Comparison of ENCODE assay signal across 8 mouse cellular contexts in genomic region chr12:24830766-24831152, GRCm38 (mm10). TPM values are rescaled to one million over a fixed set of nuclear protein-coding genes. Genes with fewer than 3 reads are reported as not detected.
DNase-seq lines count a peak whose midpoint lies in the region; ATAC-seq and TF ChIP-seq lines count a peak whose summit lies in the region.

TSS of gene Mboat2 (plus strand) at chr12:24830879.

- H3K36me3 ChIP-seq in heart, adult 2 months (ENCODE audit: control insufficient read depth, insufficient read depth, low read length): peaks cover 2% of the 10 kb centered on the region
- no peaks in the 10 kb centered on the region for H3K36me3 ChIP-seq in heart, embryonic 14.5 days (ENCODE audit: control insufficient read depth, insufficient read depth, low read length)
- H3K36me3 ChIP-seq in kidney, postnatal 0 days (ENCODE audit: insufficient read depth, low read length): no peaks in the 10 kb centered on the region
- H3K36me3 ChIP-seq in liver, embryonic 13.5 days: no peaks in the 10 kb centered on the region
- H3K36me3 ChIP-seq in myocyte (ENCODE audit: control insufficient read depth, insufficient read depth): no peaks in the 10 kb centered on the region

- TF ChIP-seq EP300 in heart, adult 2 months (IDR thresholded peaks at IDR 0.05; ENCODE audit: insufficient read depth, low read depth, low read length): no peak

- peaks cover 3% of the 10 kb centered on the region; the same call in 1 of the 2 replicates for H3K4me1 ChIP-seq in heart, adult 2 months (ENCODE audit: control insufficient read depth, insufficient read depth, low read length)
- peaks cover 6% of the 10 kb centered on the region for H3K4me1 ChIP-seq in cortical plate, adult 2 months (ENCODE audit: control insufficient read depth, insufficient read depth, low read length)
- H3K4me1 ChIP-seq in heart, embryonic 14.5 days (ENCODE audit: control insufficient read depth in 2 of 2, insufficient read depth in 2 of 2, low read length in 2 of 2): peaks cover 0 to 30% of the 10 kb centered on the region in 2 experiments; a peak in 3 of 4 replicates
- peaks cover 9% of the 10 kb centered on the region; the same call in 1 of the 2 replicates for H3K4me1 ChIP-seq in kidney, postnatal 0 days (replicated peaks; ENCODE audit: insufficient read depth, low read length)
- peaks cover 34% of the 10 kb centered on the region for H3K4me1 ChIP-seq in liver, embryonic 13.5 days (replicated peaks)

- no peak for TF ChIP-seq POLR2A in heart, adult 2 months (IDR thresholded peaks at IDR 0.05; ENCODE audit: insufficient read depth, low read depth, low read length)
- TF ChIP-seq POLR2A in cortical plate, adult 2 months (IDR thresholded peaks at IDR 0.05; ENCODE audit: extremely low read depth, insufficient read depth, low read length): no peak
- no peak for TF ChIP-seq POLR2A in myocyte (IDR thresholded peaks at IDR 0.05; ENCODE audit: insufficient read length, low read depth)

- DNase-seq in heart, adult 2 months: peak; percentile 61 to 69
- no peak for DNase-seq in heart, adult 11 months
- peak; percentile 80 for DNase-seq in kidney, postnatal 0 days (ENCODE audit: low spot score)
- peak; percentile 43 for DNase-seq in liver, embryonic 13.5 days
- DNase-seq in urinary bladder, postnatal 14 days (ENCODE audit: low spot score): peak; percentile 61

- peak within 1 kb of the TSS; percentile 87 for H3K27ac ChIP-seq in heart, adult 2 months
- peak within 1 kb of the TSS; percentile 91 for H3K27ac ChIP-seq in cortical plate, adult 2 months (ENCODE audit: insufficient read depth, low read length)
- H3K27ac ChIP-seq in heart, embryonic 14.5 days (replicated peaks in 1 of 2; ENCODE audit: control insufficient read depth in 1 of 2, insufficient read depth in 1 of 2, low read depth in 2 of 2, low read length in 2 of 2): peak within 1 kb of the TSS; percentile 81 to 93
- H3K27ac ChIP-seq in kidney, postnatal 0 days: peak within 1 kb of the TSS; percentile 89
- H3K27ac ChIP-seq in liver, embryonic 13.5 days: peak within 1 kb of the TSS; percentile 39; the same call in 1 of the 2 replicates

- H3K9me3 ChIP-seq in heart, embryonic 14.5 days (ENCODE audit: control insufficient read depth, low read length): no peaks in the 10 kb centered on the region
- H3K9me3 ChIP-seq in kidney, postnatal 0 days (replicated peaks; ENCODE audit: low read length): no peaks in the 10 kb centered on the region
- H3K9me3 ChIP-seq in liver, embryonic 13.5 days (replicated peaks): no peaks in the 10 kb centered on the region

- H3K4me3 ChIP-seq in heart, adult 2 months: peak within 1 kb of the TSS; percentile 98
- H3K4me3 ChIP-seq in cortical plate, adult 2 months (ENCODE audit: insufficient read depth, low read length): peak within 1 kb of the TSS; percentile 85
- H3K4me3 ChIP-seq in heart, embryonic 14.5 days (ENCODE audit: control insufficient read depth in 1 of 2, insufficient read depth in 1 of 2, low read depth in 1 of 2, low read length in 2 of 2): peak within 1 kb of the TSS; percentile 87 to 96
- peak within 1 kb of the TSS; percentile 93 for H3K4me3 ChIP-seq in kidney, postnatal 0 days (replicated peaks; ENCODE audit: low read depth, low read length)
- peak within 1 kb of the TSS; percentile 83 for H3K4me3 ChIP-seq in liver, embryonic 13.5 days (replicated peaks)
- peak within 1 kb of the TSS; percentile 30 for H3K4me3 ChIP-seq in myocyte

- peak; percentile 23 for ATAC-seq in heart, embryonic 14.5 days (ENCODE audit: insufficient number of reproducible peaks, insufficient read depth, low FRiP score, low read depth)
- peak; percentile 55 for ATAC-seq in kidney, postnatal 0 days (replicated peaks; ENCODE audit: low FRiP score, low read depth)
- peak; percentile 38 for ATAC-seq in liver, embryonic 13.5 days (ENCODE audit: low read depth)

- no peaks in the 10 kb centered on the region for H3K79me2 ChIP-seq in heart, adult 2 months (replicated peaks; ENCODE audit: control insufficient read depth, insufficient read depth, low read length)
- H3K79me2 ChIP-seq in myocyte (ENCODE audit: control insufficient read depth, insufficient read depth): peaks cover 4% of the 10 kb centered on the region

- H3K27me3 ChIP-seq in heart, adult 2 months (ENCODE audit: control insufficient read depth, insufficient read depth, low read length): no peaks in the 10 kb centered on the region
- no peaks in the 10 kb centered on the region for H3K27me3 ChIP-seq in heart, embryonic 14.5 days (ENCODE audit: control insufficient read depth, insufficient read depth, low read length)
- no peaks in the 10 kb centered on the region for H3K27me3 ChIP-seq in kidney, postnatal 0 days (ENCODE audit: insufficient read depth, low read length)
- H3K27me3 ChIP-seq in liver, embryonic 13.5 days: peaks cover 21% of the 10 kb centered on the region
- no peaks in the 10 kb centered on the region for H3K27me3 ChIP-seq in myocyte (ENCODE audit: control insufficient read depth, insufficient read depth, insufficient read length)

- intact Hi-C loops in heart, adult 2 months (cut with DNase I): loop anchor here (2.0 to 5.0 kb wide), 2 partner anchors 117 to 122 kb away; partner anchors contain the start of gene Rrm2

- peak within 1 kb of the TSS; percentile 91 for H3ac ChIP-seq in myocyte (ENCODE audit: control insufficient read depth, insufficient read length)

- no peak for TF ChIP-seq CTCF in heart, adult 2 months (IDR thresholded peaks at IDR 0.05)
- no peak for TF ChIP-seq CTCF in cortical plate, adult 2 months (IDR thresholded peaks at IDR 0.05; ENCODE audit: extremely low read depth, insufficient read depth, low read length)
- no peak for TF ChIP-seq CTCF in kidney, postnatal 0 days (IDR thresholded peaks at IDR 0.05; ENCODE audit: low read depth)

- H3K4me2 ChIP-seq in heart, embryonic 14.5 days (ENCODE audit: low read length): peak within 1 kb of the TSS; percentile 83
- H3K4me2 ChIP-seq in kidney, postnatal 0 days (ENCODE audit: low read length): peak within 1 kb of the TSS; percentile 93
- H3K4me2 ChIP-seq in liver, embryonic 13.5 days: peak within 1 kb of the TSS; percentile 100
- H3K4me2 ChIP-seq in myocyte (ENCODE audit: low read depth): peak within 1 kb of the TSS; percentile 86

- under 1% methylated on average over 24 of the region's 24 CpGs for WGBS in heart, adult 2 months
- WGBS in heart, embryonic 14.5 days: 0% methylated on average over 22 of the region's 24 CpGs
- WGBS in kidney, postnatal 0 days: 0% methylated on average over 24 of the region's 24 CpGs
- WGBS in liver, embryonic 13.5 days (ENCODE audit: insufficient replicate concordance): 2% methylated on average over 24 of the region's 24 CpGs

- peak within 1 kb of the TSS; percentile 82 for H3K9ac ChIP-seq in heart, adult 2 months (ENCODE audit: low read depth, low read length)
- peak within 1 kb of the TSS; percentile 88 for H3K9ac ChIP-seq in heart, embryonic 14.5 days (ENCODE audit: low read length)
- peak within 1 kb of the TSS; percentile 85 for H3K9ac ChIP-seq in kidney, postnatal 0 days (ENCODE audit: low read depth, low read length)
- H3K9ac ChIP-seq in liver, embryonic 13.5 days: peak within 1 kb of the TSS; percentile 81

TF ChIP-seq in myocyte, 11 proteins besides CTCF, POLR2A, EP300 and RAD21:
- TF ChIP-seq REST (IDR thresholded peaks at IDR 0.05; ENCODE audit: insufficient read depth, insufficient read length) (no peak), POLR2AphosphoS2 (IDR thresholded peaks at IDR 0.05; ENCODE audit: insufficient read length, low read depth) (no peak)

RNA-seq across cellular contexts. Expression of gene Mboat2, which starts in this region (rescaled TPM):
- total RNA-seq in heart, adult 2 months (2021): 10 to 100 TPM in 1 of 2 experiments, 1 to 10 TPM in 1; 8.4 to 12.3 TPM
- polyA plus RNA-seq in heart, adult 2 months (2012; rRNA removed): 3.8 and 16.8 TPM in 2 replicates
- 27.9 and 28.8 TPM in 2 replicates for polyA plus RNA-seq in cortical plate, adult 2 months (2012; rRNA removed)
- polyA plus RNA-seq in heart, embryonic 14.5 days (2014; fragmentation: Nextera tagmentation; extraction: Ambion mirVana): 33.7 and 34.4 TPM in 2 replicates
- 44.5 and 50.8 TPM in 2 replicates for polyA plus RNA-seq in kidney, postnatal 0 days (2015; fragmentation: Nextera tagmentation; extraction: Ambion mirVana)
- polyA plus RNA-seq in liver, embryonic 13.5 days (2015; fragmentation: Nextera tagmentation; extraction: Ambion mirVana): 5.3 and 5.9 TPM in 2 replicates
- 16.9 TPM for polyA plus RNA-seq in myocyte (2012; fragmentation: generic; extraction: Trizol)

Comparison
In these comparisons a context has a peak if more than half of its experiments do, and no peak if none do; other contexts are left out.
1. H3K27ac ChIP-seq: peak in every context shown above with its lines; median percentile 91 in cortical plate, adult 2 months; 89 in kidney, postnatal 0 days; 87 in heart, adult 2 months; 87 in heart, embryonic 14.5 days; 39 in liver, embryonic 13.5 days.
2. H3K4me3 ChIP-seq: peak in every context shown above with its lines; median percentile 98 in heart, adult 2 months; 93 in kidney, postnatal 0 days; 92 in heart, embryonic 14.5 days; 85 in cortical plate, adult 2 months; 83 in liver, embryonic 13.5 days; 30 in myocyte.